ENCODE assay signal across 8 mouse cellular contexts in genomic region chr5:136567176-136568025, GRCm38 (mm10). TPM values are rescaled to one million over a fixed set of nuclear protein-coding genes. Genes with fewer than 3 reads are reported as not detected.
A peak's percentile ranks its signal among the peaks of the same experiment; 100 is the strongest.
DNase-seq lines count a peak whose midpoint lies in the region; ATAC-seq lines count a peak whose summit lies in the region.

Gene Cux1 (minus strand): TSS chr5:136567490.

- no peaks in the 10 kb centered on the region for H3K9me3 ChIP-seq in intestine, embryonic 14.5 days (ENCODE audit: control insufficient read depth, low read length)

- H3K36me3 ChIP-seq in intestine, embryonic 14.5 days (ENCODE audit: control insufficient read depth, insufficient read depth, low read length): no peaks in the 10 kb centered on the region

- DNase-seq in adrenal gland, adult (ENCODE audit: inconsistent age in 2 of 2, low spot score in 1 of 2): peak; percentile 90 to 94
- peak; percentile 92 for DNase-seq in embryo, embryonic 10.5 days (ENCODE audit: low spot score)
- DNase-seq in gastrocnemius, postnatal 25 days: peak; percentile 87
- peak; percentile 90 for DNase-seq in intestine, embryonic 14.5 days (ENCODE audit: low spot score)
- peak; percentile 77 to 92 for DNase-seq in left cerebral cortex, postnatal 10 days (ENCODE audit: extremely low spot score in 1 of 2, low spot score in 2 of 2)
- peak; percentile 85 for DNase-seq in right cerebral cortex, postnatal 14 days
- peak; percentile 75 for DNase-seq in urinary bladder, postnatal 25 days (ENCODE audit: low spot score)

- peak within 1 kb of the TSS; percentile 98 for H3K4me2 ChIP-seq in intestine, embryonic 14.5 days (ENCODE audit: low read length)

- peaks cover 21% of the 10 kb centered on the region for H3K4me1 ChIP-seq in intestine, embryonic 14.5 days (replicated peaks; ENCODE audit: control insufficient read depth, insufficient read depth, low read length)

- under 1% methylated on average over 70 of the region's 103 CpGs for WGBS in intestine, embryonic 14.5 days

- intact Hi-C loops in left cerebral cortex, postnatal 10 days (cut with DNase I): loop anchor here (2.0 to 10.0 kb wide), 4 partner anchors 55 to 280 kb away; no protein-coding TSS in a partner anchor

- peak within 1 kb of the TSS; percentile 78 for H3K4me3 ChIP-seq in intestine, embryonic 14.5 days (ENCODE audit: low read depth, low read length)

- peak within 1 kb of the TSS; percentile 94 for H3K9ac ChIP-seq in intestine, embryonic 14.5 days (ENCODE audit: low read length)

- H3K27me3 ChIP-seq in intestine, embryonic 14.5 days (replicated peaks; ENCODE audit: control insufficient read depth, insufficient read depth, low read length): peaks cover 18% of the 10 kb centered on the region

- ATAC-seq in intestine, embryonic 14.5 days (replicated peaks; ENCODE audit: low FRiP score, low TSS enrichment, low read depth): peak; percentile 90
- peak; percentile 59 for ATAC-seq in megakaryocyte progenitor cell, adult 5-6 weeks (replicated peaks; ENCODE audit: poor library complexity)

- peak within 1 kb of the TSS; percentile 92 for H3K27ac ChIP-seq in intestine, embryonic 14.5 days (ENCODE audit: low read depth)

RNA-seq across cellular contexts. Expression of gene Cux1, which starts in this region (rescaled TPM):
- 10 to 100 TPM; 66.6 to 67.1 TPM for total RNA-seq in gastrocnemius, postnatal 25 days (2021)
- polyA plus RNA-seq in intestine, embryonic 14.5 days (2014; fragmentation: Nextera tagmentation; extraction: Ambion mirVana): 72.7 and 77.8 TPM in 2 replicates
- 100 to 1,000 TPM; 127 to 133 TPM for total RNA-seq in left cerebral cortex, postnatal 10 days (2021)
- total RNA-seq in megakaryocyte progenitor cell, adult 5-6 weeks (2015): 110 and 118 TPM in 2 replicates
- total RNA-seq in megakaryocyte progenitor cell, adult 5-6 weeks (2017): 104 and 116 TPM in 2 replicates

Comparison
In these comparisons a context has a peak if more than half of its experiments do, and no peak if none do; other contexts are left out.
1. Peak in every context shown above with its lines: DNase-seq, ATAC-seq, H3K4me3 ChIP-seq and H3K27ac ChIP-seq.